In the genomic region with DNA sequence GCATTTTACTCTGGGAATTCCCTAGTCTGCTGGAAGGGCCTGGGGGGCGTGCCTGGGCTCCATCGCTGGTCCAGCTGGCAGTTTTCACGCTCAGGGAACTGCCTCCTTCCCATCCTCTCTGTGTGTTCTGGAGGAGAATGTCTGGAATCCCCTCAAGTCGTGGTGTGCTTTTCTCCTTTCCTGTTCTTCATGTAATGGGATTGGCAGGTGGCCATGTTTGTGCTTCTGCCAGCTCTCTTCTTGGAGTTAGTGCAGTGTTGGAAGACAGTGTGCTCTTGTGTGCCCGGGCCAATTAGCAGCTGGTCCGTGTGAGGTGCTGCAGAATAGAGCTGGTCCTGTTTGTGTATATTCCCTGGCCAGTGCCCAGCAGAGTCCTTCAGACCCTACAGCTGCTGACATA, we compare ENCODE assay signal across 8 mouse cellular contexts.
A peak's percentile ranks its signal among the peaks of the same experiment; 100 is the strongest.
DNase-seq lines count a peak whose midpoint lies in the region; ATAC-seq lines count a peak whose summit lies in the region.

No protein-coding gene starts in this region.

- H3K36me3 ChIP-seq in limb, embryonic 12.5 days = peaks cover 96% of the 10 kb centered on the region
- peaks cover 98% of the 10 kb centered on the region for H3K36me3 ChIP-seq in limb, embryonic 10.5 days
- peaks cover 59% of the 10 kb centered on the region for H3K36me3 ChIP-seq in kidney, embryonic 14.5 days (ENCODE audit: control insufficient read depth, insufficient read depth, low read length)

- H3K27ac ChIP-seq in limb, embryonic 12.5 days = 0 out of 2 replicates have a peak overlapping the region, but pooled peaks have one; percentile 5
- no peak overlapping the region for H3K27ac ChIP-seq in limb, embryonic 10.5 days
- peak overlapping the region; percentile 49; the same call in 1 of the 2 replicates for H3K27ac ChIP-seq in kidney, embryonic 14.5 days (ENCODE audit: low read depth, low read length)

- DNase-seq in limb, embryonic 10.5 days (ENCODE audit: low spot score) = no peak
- peak; percentile 89 for DNase-seq in fat pad, adult 2 months (ENCODE audit: extremely low read depth, low read depth, low spot score)
- peak; percentile 89 for DNase-seq in heart, adult 8-10 months (ENCODE audit: low spot score)
- DNase-seq in left cerebral cortex, postnatal 36 days (ENCODE audit: low spot score in 2 of 2) = peak; percentile 86 to 90
- peak; percentile 92 for DNase-seq in right cerebral cortex, adult 18-20 months
- no peak for DNase-seq in thymus, postnatal 14 days

- intact Hi-C loops in left cerebral cortex, postnatal 36 days (cut with DNase I) = loop anchor here (5.0 kb wide), 1 partner anchor 35 kb away; no protein-coding TSS in a partner anchor

- H3K9ac ChIP-seq in limb, embryonic 12.5 days (replicated peaks) = no peak overlapping the region
- H3K9ac ChIP-seq in kidney, embryonic 14.5 days (ENCODE audit: low read depth, low read length) = no peak overlapping the region

- no peaks in the 10 kb centered on the region for H3K9me3 ChIP-seq in limb, embryonic 12.5 days
- no peaks in the 10 kb centered on the region for H3K9me3 ChIP-seq in limb, embryonic 10.5 days (replicated peaks)
- H3K9me3 ChIP-seq in kidney, embryonic 14.5 days (ENCODE audit: control insufficient read depth, low read length) = no peaks in the 10 kb centered on the region

- WGBS in limb, embryonic 12.5 days = 69% methylated on average over 6 of the region's 6 CpGs
- 84% methylated on average over 6 of the region's 6 CpGs for WGBS in limb, embryonic 10.5 days
- WGBS in kidney, embryonic 14.5 days = 32% methylated on average over 6 of the region's 6 CpGs

- H3K4me3 ChIP-seq in limb, embryonic 12.5 days (replicated peaks) = no peak overlapping the region
- no peak overlapping the region for H3K4me3 ChIP-seq in limb, embryonic 10.5 days
- H3K4me3 ChIP-seq in kidney, embryonic 14.5 days (ENCODE audit: low read length) = no peak overlapping the region

- no peak overlapping the region for H3K4me2 ChIP-seq in limb, embryonic 12.5 days
- no peak overlapping the region for H3K4me2 ChIP-seq in kidney, embryonic 14.5 days (replicated peaks; ENCODE audit: low read depth, low read length)

- H3K4me1 ChIP-seq in limb, embryonic 12.5 days (replicated peaks) = peaks cover 14% of the 10 kb centered on the region; the same call in 1 of the 2 replicates
- H3K4me1 ChIP-seq in limb, embryonic 10.5 days = no peaks in the 10 kb centered on the region
- peaks cover 7% of the 10 kb centered on the region; the same call in 1 of the 2 replicates for H3K4me1 ChIP-seq in kidney, embryonic 14.5 days (ENCODE audit: control insufficient read depth, insufficient read depth, low read length)

- no peaks in the 10 kb centered on the region for H3K27me3 ChIP-seq in limb, embryonic 12.5 days
- H3K27me3 ChIP-seq in limb, embryonic 10.5 days (ENCODE audit: low read depth, poor library complexity, severe bottlenecking) = no peaks in the 10 kb centered on the region
- no peaks in the 10 kb centered on the region for H3K27me3 ChIP-seq in kidney, embryonic 14.5 days (ENCODE audit: control insufficient read depth, insufficient read depth, low read length)

- no peak for ATAC-seq in limb, embryonic 12.5 days (ENCODE audit: insufficient number of reproducible peaks, insufficient read depth, low FRiP score, low TSS enrichment, low read depth)
- ATAC-seq in kidney, embryonic 14.5 days (ENCODE audit: low FRiP score, low TSS enrichment) = peak; percentile 84

Comparison
In these comparisons a context has a peak if more than half of its experiments do, and no peak if none do; other contexts are left out.
1. DNase-seq: peak in fat pad, adult 2 months (single experiment), heart, adult 8-10 months (single experiment), left cerebral cortex, postnatal 36 days (2 of 2) and right cerebral cortex, adult 18-20 months (single experiment); none in limb, embryonic 10.5 days (single experiment) and thymus, postnatal 14 days (single experiment).